Mouse (Mus musculus) gastrocnemius, postnatal 25 days (tissue): ENCODE results near the gene Egfem1. TPM values are rescaled to one million over a fixed set of nuclear protein-coding genes. Genes with fewer than 3 reads are reported as not detected.

Experiments used
- DNase-seq: peaks from one replicate; pipeline ENCODE4 v3.0.0; 2022
- total RNA-seq, 2 experiments: library from RNA; stranded (reverse); gene quantifications; 1 replicate in 1 of 2; 2 replicates in 1 of 2; pipeline ENCODE4 v1.2.3; 2021

Egfem1 gene
- total RNA-seq, 2 experiments from 2014 or later, result not detected

- DNase-seq, result no peak
These were observed 53.6 kb downstream of the Egfem1 start for GRCm38 (mm10) chr3:29135176-29136064.

- no peak for DNase-seq
These were observed 54.5 kb downstream of the Egfem1 start for GRCm38 (mm10) chr3:29136065-29136955.

- no peak for DNase-seq
These were observed 86.6 kb downstream of the Egfem1 start for GRCm38 (mm10) chr3:29168401-29168800.

GRCm38 (mm10) chr3:29169003-29169402 lies 87.2 kb downstream of the Egfem1 start:
- DNase-seq, result no peak

GRCm38 (mm10) chr3:29176991-29177390 lies 95.2 kb downstream of the Egfem1 start:
- DNase-seq, result no peak

GRCm38 (mm10) chr3:29182988-29183387 lies 101.2 kb downstream of the Egfem1 start:
- DNase-seq, result no peak

- no peak for DNase-seq
These were observed 101.9 kb downstream of the Egfem1 start for GRCm38 (mm10) chr3:29183615-29184198.

- no peak for DNase-seq
These were observed 102.8 kb downstream of the Egfem1 start for GRCm38 (mm10) chr3:29184486-29185241.

- DNase-seq, result no peak
These were observed 108.4 kb downstream of the Egfem1 start for GRCm38 (mm10) chr3:29190263-29190662.

- no peak for DNase-seq
These were observed 116.1 kb downstream of the Egfem1 start for GRCm38 (mm10) chr3:29197727-29198512.

GRCm38 (mm10) chr3:29200601-29201000 lies 118.8 kb downstream of the Egfem1 start:
- DNase-seq, result no peak

GRCm38 (mm10) chr3:29202536-29202935 lies 120.7 kb downstream of the Egfem1 start:
- no peak for DNase-seq

- no peak for DNase-seq
These were observed 140.6 kb downstream of the Egfem1 start for GRCm38 (mm10) chr3:29222414-29222813.

GRCm38 (mm10) chr3:29229712-29230111 lies 147.9 kb downstream of the Egfem1 start:
- DNase-seq, result no peak

- DNase-seq, result no peak
These were observed 153.7 kb downstream of the Egfem1 start for GRCm38 (mm10) chr3:29235477-29235876.

- DNase-seq, result no peak
These were observed 154.7 kb downstream of the Egfem1 start for GRCm38 (mm10) chr3:29236517-29236916.

GRCm38 (mm10) chr3:29243600-29243999 lies 161.8 kb downstream of the Egfem1 start:
- DNase-seq, result no peak

- no peak for DNase-seq
These were observed 209.8 kb downstream of the Egfem1 start for GRCm38 (mm10) chr3:29291633-29292032.

- no peak for DNase-seq
These were observed 210.4 kb downstream of the Egfem1 start for GRCm38 (mm10) chr3:29292251-29292650.

- no peak for DNase-seq
These were observed 211.4 kb downstream of the Egfem1 start for GRCm38 (mm10) chr3:29293230-29293629.

- DNase-seq, result no peak
These were observed 260.5 kb downstream of the Egfem1 start for GRCm38 (mm10) chr3:29342223-29342791.
